Mouse (Mus musculus) liver, embryonic 14.5 days (tissue): ENCODE measurements at regions not wholly inside any gene's neighbourhood (a gene's known extent, or its start where the extent isn't known, plus 50 kb on each side); places are given as distances from the start of the nearest gene placed in this dataset.

ENCODE experiments used
- CTCF ChIP-seq: IDR thresholded peaks from 2 replicates; pipeline ENCODE4 v1.5.1; 2016; ENCODE audit warnings: antibody characterized with exemption, low read depth, control low read depth
- EP300 ChIP-seq: IDR thresholded peaks from 2 replicates; pipeline ENCODE4 v1.6.1; 2016; ENCODE audit warnings: antibody characterized with exemption, low read depth

GRCm38 (mm10) chr2:71598778-71599177, 52.2 kb upstream of the Dlx2 start:
- TF ChIP-seq EP300 (no peak), CTCF (peak; percentile 90)
